Mouse (Mus musculus): ENCODE measurements around the gene Rps10.

- TF ChIP-seq CTCF (IDR thresholded peaks at IDR 0.05; ENCODE audit: extremely low read depth, insufficient read depth, low read length) (no peak), POLR2A (IDR thresholded peaks at IDR 0.05; ENCODE audit: extremely low read depth, insufficient read depth, low read length) (no peak)
Observed at GRCm38 (mm10) chr17:27656011-27656399, 19.5 kb upstream of the Rps10 start.
